Mouse (Mus musculus): ENCODE data around the gene Pacs1. TPM values are rescaled to one million over a fixed set of nuclear protein-coding genes. Genes with fewer than 3 reads are reported as not detected.

Gene Pacs1
- polyA plus RNA-seq (2014; fragmentation: Illumina TruSeq; extraction: RNeasy Lipid Tissue Mini Kit (QIAGEN cat#74804); ENCODE audit: low read depth, low replicate concordance) = 3.0 TPM

DNA sequence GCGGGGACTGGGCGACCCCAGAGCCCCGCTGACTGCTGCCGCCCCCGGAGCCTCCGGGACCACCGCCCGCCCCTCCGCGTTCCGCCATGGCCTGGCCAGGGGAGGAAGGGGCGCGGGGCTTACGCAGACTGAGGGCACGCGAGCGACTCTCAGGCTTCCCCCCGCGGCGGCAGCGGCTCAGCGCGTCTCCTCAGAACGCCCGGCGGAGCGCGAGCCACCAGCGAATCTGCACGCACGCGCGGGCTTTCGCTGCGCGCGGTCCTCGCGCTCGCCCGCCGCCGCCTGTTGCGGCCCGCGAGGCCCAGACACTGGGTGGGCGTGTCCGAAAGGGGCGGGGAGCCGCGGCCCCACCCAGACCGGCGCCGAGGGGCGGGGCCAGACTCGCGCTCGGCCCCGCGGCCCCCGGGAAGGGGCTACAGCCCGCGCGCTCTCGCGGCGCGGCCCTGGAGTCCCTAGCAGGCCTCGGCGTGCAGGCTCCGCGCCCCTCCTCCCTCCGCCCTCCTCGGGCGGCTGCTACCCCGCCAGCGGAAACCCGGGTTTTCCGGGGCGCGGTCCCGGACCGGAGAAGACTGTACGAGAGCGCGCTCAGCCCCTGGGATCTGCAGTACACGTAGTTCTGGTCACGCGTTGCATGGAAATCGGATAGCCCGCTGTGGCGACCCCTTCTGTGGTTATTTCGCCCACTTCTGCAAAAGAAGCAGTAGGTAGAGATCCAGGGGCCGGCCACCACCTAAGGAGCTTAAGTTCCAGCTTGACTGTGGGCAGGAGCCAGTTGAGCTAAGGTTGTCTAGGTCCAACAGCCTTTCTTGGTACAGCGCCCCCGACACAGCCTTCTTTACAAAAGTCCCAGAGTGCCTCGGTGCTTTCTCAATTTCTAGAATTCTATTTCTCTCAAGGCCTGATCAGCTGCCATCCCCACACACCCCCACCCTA lies at the start of gene Pacs1:
Gene Pacs1, minus strand, starts transcription at position 319 of the 933 bp plus-strand sequence.

DNA sequence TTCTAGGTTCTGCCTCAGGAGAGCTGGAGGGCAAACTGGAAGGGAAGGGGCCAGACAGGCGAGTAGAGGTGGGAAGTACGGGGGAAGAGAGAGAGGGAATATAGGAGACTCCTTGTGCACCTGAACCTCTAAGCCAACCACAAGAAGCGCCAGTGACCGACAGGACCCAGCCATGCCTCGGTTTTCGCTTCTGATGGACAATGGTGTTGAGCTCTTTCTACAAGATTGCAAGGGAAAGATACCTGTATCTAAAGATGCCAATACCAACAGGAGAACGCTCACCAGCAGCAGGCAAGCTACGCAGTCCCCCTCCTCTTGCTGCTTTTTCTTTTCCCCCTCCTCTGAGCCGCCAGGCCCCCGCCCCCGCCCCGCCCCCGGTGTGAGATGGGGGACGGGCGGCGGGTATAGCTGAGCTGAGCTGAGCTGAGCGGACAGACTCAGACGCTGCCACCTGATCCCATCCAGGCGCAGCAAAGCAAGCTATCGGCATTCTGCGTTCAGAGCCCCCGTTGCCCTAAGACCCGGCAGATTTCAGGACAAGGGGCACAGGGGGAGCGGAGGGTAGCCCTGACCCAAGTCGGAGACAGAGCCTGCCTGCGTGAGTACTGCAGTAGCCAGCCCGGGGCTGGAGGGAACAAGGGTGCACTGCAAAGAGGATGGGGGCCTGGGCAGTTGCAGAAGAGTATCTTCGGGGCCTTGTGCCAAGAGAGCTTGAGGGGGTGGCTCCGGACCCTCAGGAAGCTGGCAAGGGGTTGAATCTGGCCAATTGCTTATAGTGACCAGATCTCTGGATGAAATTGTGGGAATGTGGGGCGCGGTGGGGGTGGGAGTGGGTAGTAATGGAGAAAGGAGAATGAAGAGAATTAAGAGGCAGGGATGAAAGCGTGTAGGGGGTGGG lies 25.2 kb upstream of the Pacs1 start, which contains the start of gene Gal3st3:
Gene Gal3st3, plus strand, starts transcription at position 429 of the 898 bp plus-strand sequence.

DNA sequence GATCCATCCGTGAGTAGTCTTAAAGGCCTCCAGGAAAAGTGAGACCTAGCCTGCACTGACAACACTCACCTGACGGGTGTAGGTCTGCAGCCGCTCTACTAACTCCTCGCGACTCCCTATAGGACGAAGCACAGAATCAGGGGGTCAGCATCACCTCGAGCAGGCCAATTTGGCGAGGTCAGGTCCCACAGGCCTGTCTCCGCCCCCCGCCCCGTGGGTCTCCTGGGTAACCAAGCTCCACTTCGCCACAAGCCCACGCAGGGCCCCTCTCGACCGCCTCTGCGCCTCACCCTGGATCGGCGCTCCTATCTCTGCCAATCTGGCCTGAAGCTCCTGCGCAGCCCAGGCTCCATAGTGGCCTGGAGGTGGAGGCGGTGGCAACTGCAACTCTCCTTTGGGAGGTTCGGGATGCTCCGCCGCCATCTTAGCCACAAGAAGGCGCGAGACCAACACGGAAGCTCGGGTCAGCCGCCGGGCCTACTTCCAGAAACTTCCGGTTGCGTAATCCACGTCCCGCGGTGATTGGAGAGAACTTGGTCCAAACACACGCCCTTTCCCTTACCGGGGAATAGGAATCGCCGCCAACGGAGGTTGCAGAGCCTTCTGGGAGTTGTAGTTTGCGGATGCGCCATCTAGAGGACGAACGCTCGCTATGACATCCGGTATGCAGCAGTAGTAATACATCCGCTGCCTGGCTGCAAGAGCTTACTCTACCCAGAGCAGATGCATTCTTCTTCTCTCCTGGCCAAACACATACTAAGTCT lies 22.2 kb upstream of the Pacs1 start, which contains the start of gene Sf3b2:
Gene Sf3b2, minus strand, starts transcription at position 484 of the 764 bp plus-strand sequence.

DNA sequence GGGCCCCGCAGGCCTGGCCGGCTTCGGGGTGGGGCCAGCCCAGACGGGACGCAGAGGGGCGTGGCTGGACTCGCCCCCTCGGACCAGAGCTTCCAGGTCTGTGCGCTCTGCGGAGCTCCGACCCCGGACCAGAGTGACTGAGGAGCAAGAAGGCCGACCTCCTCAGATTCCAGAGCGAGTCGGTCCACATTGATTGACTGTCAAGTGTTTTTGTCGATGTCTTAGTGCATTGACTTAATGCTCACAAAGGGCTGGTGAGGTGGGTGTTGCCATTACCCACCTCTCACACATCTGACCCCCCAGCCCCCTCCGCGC lies 154.6 kb downstream of the Pacs1 start, which contains the start of gene Klc2:
Gene Klc2, minus strand, starts transcription at position 177 of the 315 bp plus-strand sequence.

DNA sequence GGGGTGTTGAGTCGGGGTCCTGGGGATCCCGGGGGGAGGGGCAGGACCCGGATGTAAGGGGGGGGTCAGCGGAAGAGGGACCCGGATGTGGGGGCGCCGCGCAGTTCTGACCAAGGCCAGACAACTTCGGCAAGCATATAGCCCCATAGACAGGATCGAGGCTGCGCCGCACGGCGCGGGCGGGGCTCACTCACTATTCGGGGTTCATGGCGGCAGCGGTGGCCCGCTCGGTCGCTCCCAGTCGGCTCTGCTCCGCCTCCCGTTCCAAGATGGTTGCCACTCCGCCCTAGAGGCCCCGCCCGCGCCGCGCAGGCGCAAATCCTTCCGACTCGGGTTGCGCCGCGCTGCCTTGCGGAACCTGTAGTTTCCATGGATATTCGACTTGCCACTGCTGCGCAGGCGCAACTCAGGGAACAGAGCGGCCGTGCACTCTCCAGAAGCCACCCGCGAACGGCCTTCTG lies 166.2 kb downstream of the Pacs1 start, which contains the start of gene Rab1b:
Gene Rab1b, minus strand, starts transcription at position 342 of the 461 bp plus-strand sequence.

DNA sequence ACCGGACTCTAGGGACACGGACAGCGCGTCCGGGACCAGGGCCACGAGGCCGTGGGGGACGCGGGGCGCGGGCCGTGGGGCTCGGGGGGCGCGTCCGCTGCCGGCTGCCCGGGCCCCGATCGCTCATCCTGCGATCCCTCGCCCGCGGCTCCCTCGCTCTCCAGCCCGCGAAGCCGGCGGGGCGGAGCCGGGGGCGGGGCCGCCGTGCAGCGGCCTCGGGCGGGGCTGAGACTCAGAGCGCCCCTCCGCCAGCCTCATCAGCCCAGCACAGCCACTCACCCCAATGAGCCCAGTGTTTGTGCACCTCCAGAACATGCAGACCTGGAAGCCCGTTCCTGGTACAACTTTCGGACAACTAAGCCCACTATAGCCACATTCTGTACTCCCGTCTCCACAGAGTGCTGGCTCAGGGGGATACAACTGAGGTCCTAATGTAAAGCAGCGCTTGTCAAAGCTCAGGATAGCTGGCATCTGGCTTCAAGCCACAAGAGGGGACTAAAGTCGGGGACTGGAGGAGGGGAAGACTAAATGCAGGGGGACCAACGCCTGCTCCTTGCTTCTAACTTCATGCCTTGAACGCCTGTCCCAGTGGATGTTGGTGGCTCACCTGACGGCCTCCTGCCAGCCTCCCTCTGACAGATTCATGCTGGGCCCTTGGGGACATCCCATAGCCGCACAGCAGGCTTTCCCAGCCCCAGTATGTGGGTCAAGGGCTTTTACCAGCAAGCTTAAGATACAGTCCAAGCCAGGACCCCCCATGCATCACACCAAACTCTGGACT lies 174.4 kb downstream of the Pacs1 start, which contains the start of gene Cnih2:
Gene Cnih2, minus strand, starts transcription at position 159 of the 781 bp plus-strand sequence.

DNA sequence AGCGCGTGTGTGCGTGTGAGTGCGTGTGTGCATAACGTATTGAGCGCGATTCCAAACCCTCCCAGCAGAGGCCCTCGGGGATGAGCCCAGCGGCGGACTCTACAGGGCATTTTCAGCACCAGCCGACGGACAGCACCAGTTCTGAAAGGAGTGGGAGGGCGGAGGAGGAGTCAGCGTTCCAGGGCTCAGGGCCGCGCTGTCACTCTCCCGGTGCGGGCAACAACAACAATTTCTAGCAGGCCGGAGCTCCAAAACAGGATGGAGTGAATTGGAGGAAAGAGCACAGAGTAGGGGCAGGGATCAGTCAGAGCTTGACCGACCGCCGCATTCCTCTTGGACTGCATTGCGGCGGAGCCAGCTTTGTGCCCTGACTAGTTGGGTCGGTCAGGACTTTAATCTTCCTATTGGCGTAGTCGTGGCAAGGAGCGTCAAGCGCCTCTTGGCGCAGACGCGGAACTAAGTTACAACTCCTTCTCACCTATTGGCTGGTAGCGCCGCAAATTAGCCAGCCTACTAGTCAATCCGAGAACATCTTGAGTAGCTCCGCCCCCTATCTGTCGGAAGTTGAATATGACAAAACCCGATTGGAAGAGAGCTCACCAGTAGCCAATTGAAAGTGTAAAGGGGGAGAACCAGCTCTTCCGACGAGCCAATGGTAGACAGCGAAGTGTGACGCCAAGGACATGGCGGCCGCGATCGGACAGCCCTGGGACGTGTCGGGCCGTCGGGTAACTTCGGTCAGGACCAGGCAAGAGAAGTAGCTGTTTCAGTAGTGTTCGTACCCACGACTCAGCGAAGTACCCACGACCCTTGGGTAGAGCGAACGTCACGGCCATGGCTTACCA lies 184.8 kb downstream of the Pacs1 start, which contains the start of gene Yif1a:
Gene Yif1a, plus strand, starts transcription at position 655 of the 845 bp plus-strand sequence.

DNA sequence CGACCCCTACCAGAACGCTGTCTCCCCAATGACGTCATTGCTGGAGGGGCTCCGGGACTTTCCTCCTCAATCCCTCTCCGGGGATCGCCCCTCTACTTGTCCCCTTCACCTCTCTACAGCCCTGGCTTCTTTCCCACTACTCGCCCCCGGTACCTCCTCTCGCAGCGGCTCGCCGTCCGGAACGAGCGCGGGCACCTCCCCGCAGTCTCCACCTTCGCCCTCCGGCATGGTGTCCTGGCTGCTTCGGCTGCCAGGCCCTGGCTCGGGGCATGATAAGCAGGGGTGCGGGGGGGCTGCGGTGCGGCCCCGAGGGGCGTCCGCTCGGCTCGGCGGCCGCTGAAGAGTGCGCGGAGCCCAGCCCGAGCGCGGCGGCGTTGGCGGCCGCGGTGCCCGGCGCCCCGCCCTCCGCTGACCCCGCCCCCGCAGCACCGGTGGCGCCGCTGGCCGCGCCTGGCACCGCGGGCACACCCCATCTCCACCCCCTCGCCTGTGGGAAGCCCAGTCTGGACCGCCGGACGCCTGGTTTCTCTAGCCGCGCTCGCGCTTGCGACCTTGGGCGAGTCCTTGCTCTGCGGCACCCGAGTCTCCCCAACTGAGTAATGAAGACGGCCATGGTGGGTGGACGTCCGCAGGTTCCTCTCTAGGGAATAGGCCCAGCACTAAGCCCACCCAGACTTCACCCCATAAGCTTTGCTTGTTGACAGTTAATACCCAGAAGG lies 187.6 kb downstream of the Pacs1 start, which contains the start of gene Tmem151a:
Gene Tmem151a, minus strand, starts transcription at position 387 of the 719 bp plus-strand sequence.

Other genes with a start within 250 kb of the Pacs1 start
- not detected for gene Slc29a2, start 249.3 kb downstream of the Pacs1 start, polyA plus RNA-seq (2014; fragmentation: Illumina TruSeq; extraction: RNeasy Lipid Tissue Mini Kit (QIAGEN cat#74804); ENCODE audit: low read depth, low replicate concordance)
- gene B4gat1, start 234.3 kb downstream of the Pacs1 start, polyA plus RNA-seq (2014; fragmentation: Illumina TruSeq; extraction: RNeasy Lipid Tissue Mini Kit (QIAGEN cat#74804); ENCODE audit: low read depth, low replicate concordance) = 10.9 TPM
- gene AC124502.3, start 234.2 kb downstream of the Pacs1 start, polyA plus RNA-seq (2014; fragmentation: Illumina TruSeq; extraction: RNeasy Lipid Tissue Mini Kit (QIAGEN cat#74804); ENCODE audit: low read depth, low replicate concordance) = 0.32 TPM
- 1.1 TPM for gene Brms1, start 231.8 kb downstream of the Pacs1 start, polyA plus RNA-seq (2014; fragmentation: Illumina TruSeq; extraction: RNeasy Lipid Tissue Mini Kit (QIAGEN cat#74804); ENCODE audit: low read depth, low replicate concordance)
- 0.66 TPM for gene Rin1, start 222.6 kb downstream of the Pacs1 start, polyA plus RNA-seq (2014; fragmentation: Illumina TruSeq; extraction: RNeasy Lipid Tissue Mini Kit (QIAGEN cat#74804); ENCODE audit: low read depth, low replicate concordance)
- gene Cd248, start 205.0 kb downstream of the Pacs1 start, polyA plus RNA-seq (2014; fragmentation: Illumina TruSeq; extraction: RNeasy Lipid Tissue Mini Kit (QIAGEN cat#74804); ENCODE audit: low read depth, low replicate concordance) = 0.32 TPM
- not detected for gene Tmem151a, start 187.6 kb downstream of the Pacs1 start, polyA plus RNA-seq (2014; fragmentation: Illumina TruSeq; extraction: RNeasy Lipid Tissue Mini Kit (QIAGEN cat#74804); ENCODE audit: low read depth, low replicate concordance)
- gene Yif1a, start 184.6 kb downstream of the Pacs1 start, polyA plus RNA-seq (2014; fragmentation: Illumina TruSeq; extraction: RNeasy Lipid Tissue Mini Kit (QIAGEN cat#74804); ENCODE audit: low read depth, low replicate concordance) = 17.9 TPM
- gene Cnih2, start 174.6 kb downstream of the Pacs1 start, polyA plus RNA-seq (2014; fragmentation: Illumina TruSeq; extraction: RNeasy Lipid Tissue Mini Kit (QIAGEN cat#74804); ENCODE audit: low read depth, low replicate concordance) = not detected
- 2.5 TPM for gene Rab1b, start 166.0 kb downstream of the Pacs1 start, polyA plus RNA-seq (2014; fragmentation: Illumina TruSeq; extraction: RNeasy Lipid Tissue Mini Kit (QIAGEN cat#74804); ENCODE audit: low read depth, low replicate concordance)
- 0.25 TPM for gene Klc2, start 154.6 kb downstream of the Pacs1 start, polyA plus RNA-seq (2014; fragmentation: Illumina TruSeq; extraction: RNeasy Lipid Tissue Mini Kit (QIAGEN cat#74804); ENCODE audit: low read depth, low replicate concordance)
- gene Sf3b2, start 22.3 kb upstream of the Pacs1 start, polyA plus RNA-seq (2014; fragmentation: Illumina TruSeq; extraction: RNeasy Lipid Tissue Mini Kit (QIAGEN cat#74804); ENCODE audit: low read depth, low replicate concordance) = 39.8 TPM
- gene Gal3st3, start 25.2 kb upstream of the Pacs1 start, polyA plus RNA-seq (2014; fragmentation: Illumina TruSeq; extraction: RNeasy Lipid Tissue Mini Kit (QIAGEN cat#74804); ENCODE audit: low read depth, low replicate concordance) = not detected
- not detected for gene Catsper1, start 62.6 kb upstream of the Pacs1 start, polyA plus RNA-seq (2014; fragmentation: Illumina TruSeq; extraction: RNeasy Lipid Tissue Mini Kit (QIAGEN cat#74804); ENCODE audit: low read depth, low replicate concordance)
- gene Cst6, start 76.5 kb upstream of the Pacs1 start, polyA plus RNA-seq (2014; fragmentation: Illumina TruSeq; extraction: RNeasy Lipid Tissue Mini Kit (QIAGEN cat#74804); ENCODE audit: low read depth, low replicate concordance) = not detected
- 12.6 TPM for gene Eif1ad, start 93.6 kb upstream of the Pacs1 start, polyA plus RNA-seq (2014; fragmentation: Illumina TruSeq; extraction: RNeasy Lipid Tissue Mini Kit (QIAGEN cat#74804); ENCODE audit: low read depth, low replicate concordance)
- 4.6 TPM for gene Banf1, start 94.0 kb upstream of the Pacs1 start, polyA plus RNA-seq (2014; fragmentation: Illumina TruSeq; extraction: RNeasy Lipid Tissue Mini Kit (QIAGEN cat#74804); ENCODE audit: low read depth, low replicate concordance)
- gene Sart1, start 115.6 kb upstream of the Pacs1 start, polyA plus RNA-seq (2014; fragmentation: Illumina TruSeq; extraction: RNeasy Lipid Tissue Mini Kit (QIAGEN cat#74804); ENCODE audit: low read depth, low replicate concordance) = 2.6 TPM
- gene Tsga10ip, start 129.4 kb upstream of the Pacs1 start, polyA plus RNA-seq (2014; fragmentation: Illumina TruSeq; extraction: RNeasy Lipid Tissue Mini Kit (QIAGEN cat#74804); ENCODE audit: low read depth, low replicate concordance) = not detected
- gene Drap1, start 151.9 kb upstream of the Pacs1 start, polyA plus RNA-seq (2014; fragmentation: Illumina TruSeq; extraction: RNeasy Lipid Tissue Mini Kit (QIAGEN cat#74804); ENCODE audit: low read depth, low replicate concordance) = 3.4 TPM
- gene AI837181, start 152.0 kb upstream of the Pacs1 start, polyA plus RNA-seq (2014; fragmentation: Illumina TruSeq; extraction: RNeasy Lipid Tissue Mini Kit (QIAGEN cat#74804); ENCODE audit: low read depth, low replicate concordance) = 0.38 TPM
- gene Fosl1, start 174.4 kb upstream of the Pacs1 start, polyA plus RNA-seq (2014; fragmentation: Illumina TruSeq; extraction: RNeasy Lipid Tissue Mini Kit (QIAGEN cat#74804); ENCODE audit: low read depth, low replicate concordance) = not detected
- gene Ccdc85b, start 184.8 kb upstream of the Pacs1 start, polyA plus RNA-seq (2014; fragmentation: Illumina TruSeq; extraction: RNeasy Lipid Tissue Mini Kit (QIAGEN cat#74804); ENCODE audit: low read depth, low replicate concordance) = 1.2 TPM
- 5.7 TPM for gene Fibp, start 187.5 kb upstream of the Pacs1 start, polyA plus RNA-seq (2014; fragmentation: Illumina TruSeq; extraction: RNeasy Lipid Tissue Mini Kit (QIAGEN cat#74804); ENCODE audit: low read depth, low replicate concordance)
- not detected for gene Ctsw, start 195.4 kb upstream of the Pacs1 start, polyA plus RNA-seq (2014; fragmentation: Illumina TruSeq; extraction: RNeasy Lipid Tissue Mini Kit (QIAGEN cat#74804); ENCODE audit: low read depth, low replicate concordance)
- gene Efemp2, start 200.8 kb upstream of the Pacs1 start, polyA plus RNA-seq (2014; fragmentation: Illumina TruSeq; extraction: RNeasy Lipid Tissue Mini Kit (QIAGEN cat#74804); ENCODE audit: low read depth, low replicate concordance) = 0.60 TPM
- gene Mus81, start 215.3 kb upstream of the Pacs1 start, polyA plus RNA-seq (2014; fragmentation: Illumina TruSeq; extraction: RNeasy Lipid Tissue Mini Kit (QIAGEN cat#74804); ENCODE audit: low read depth, low replicate concordance) = 0.69 TPM
- 183 TPM for gene Cfl1, start 217.3 kb upstream of the Pacs1 start, polyA plus RNA-seq (2014; fragmentation: Illumina TruSeq; extraction: RNeasy Lipid Tissue Mini Kit (QIAGEN cat#74804); ENCODE audit: low read depth, low replicate concordance)
- gene 1700020D05Rik, start 230.7 kb upstream of the Pacs1 start, polyA plus RNA-seq (2014; fragmentation: Illumina TruSeq; extraction: RNeasy Lipid Tissue Mini Kit (QIAGEN cat#74804); ENCODE audit: low read depth, low replicate concordance) = not detected
- 0.25 TPM for gene Snx32, start 237.4 kb upstream of the Pacs1 start, polyA plus RNA-seq (2014; fragmentation: Illumina TruSeq; extraction: RNeasy Lipid Tissue Mini Kit (QIAGEN cat#74804); ENCODE audit: low read depth, low replicate concordance)

Data from sigmoid colon, adult 10 weeks (tissue).